Mouse (Mus musculus): Measurements from ENCODE around the gene Dact2.

The Dact2 gene

DNA sequence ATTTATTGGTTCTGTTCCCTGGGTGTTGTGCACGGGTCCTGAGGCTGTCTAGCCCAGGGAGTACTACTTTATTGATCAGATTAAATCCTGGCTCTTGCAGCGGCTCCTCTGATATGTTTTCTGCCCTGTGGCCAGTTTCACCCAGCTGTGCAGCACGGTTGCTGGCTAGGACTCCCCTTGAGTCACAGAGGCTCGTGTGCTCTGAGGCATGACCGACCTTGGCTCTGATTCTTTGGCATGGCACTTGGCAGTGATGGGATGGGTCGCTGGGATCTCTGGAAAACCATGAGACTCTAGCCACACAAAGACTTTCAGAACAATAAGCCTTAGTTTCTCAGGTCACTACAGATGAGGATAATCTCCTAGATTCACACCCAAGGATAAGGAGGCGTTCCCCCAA lies 8.7 kb upstream of the Dact2 start:
- DNase-seq (ENCODE audit: low spot score) = no peak

DNA sequence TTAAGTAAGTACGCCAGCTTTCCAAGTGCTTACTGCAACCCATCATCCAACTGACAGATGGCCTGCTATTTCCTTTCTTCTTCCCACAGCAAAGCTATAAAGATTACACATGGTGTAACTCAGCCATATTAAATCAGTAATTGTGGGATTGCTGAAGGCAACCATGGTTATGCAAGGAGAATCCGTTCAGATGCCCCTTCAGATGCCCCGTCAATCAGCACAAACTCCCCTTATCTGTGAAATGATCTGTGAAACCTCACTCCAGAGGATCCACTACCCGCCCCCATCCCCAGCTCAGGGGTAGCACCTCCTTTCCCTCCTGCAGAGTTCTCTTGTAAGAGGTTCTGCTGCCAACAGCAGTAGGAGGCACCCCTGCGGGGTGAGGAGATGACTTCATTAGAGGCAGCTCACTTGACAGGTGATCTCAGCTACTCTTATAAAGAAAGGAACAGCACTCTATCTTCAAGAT lies 3.0 kb upstream of the Dact2 start:
- no peak for DNase-seq (ENCODE audit: low spot score)

DNA sequence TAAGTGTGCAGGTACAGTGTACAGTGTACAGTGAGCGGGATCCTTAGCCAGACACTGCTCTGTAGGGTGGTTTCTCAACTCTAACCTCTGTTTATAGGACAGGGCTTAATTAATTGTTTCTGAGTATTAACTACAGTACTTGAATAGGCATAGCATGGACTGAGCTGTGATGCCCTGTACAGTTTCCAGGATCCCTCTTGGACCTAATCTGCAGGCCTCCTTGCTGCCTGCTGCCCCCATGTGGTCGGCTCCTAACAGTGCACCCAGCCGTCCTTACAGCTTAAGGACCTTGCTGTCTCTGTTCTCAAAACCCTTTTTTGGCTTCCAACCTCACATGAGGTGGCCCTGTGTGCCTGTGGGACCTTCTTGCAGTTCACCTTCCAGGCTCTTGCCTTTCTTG lies 2.0 kb upstream of the Dact2 start:
- DNase-seq (ENCODE audit: low spot score) = peak; percentile 63

DNA sequence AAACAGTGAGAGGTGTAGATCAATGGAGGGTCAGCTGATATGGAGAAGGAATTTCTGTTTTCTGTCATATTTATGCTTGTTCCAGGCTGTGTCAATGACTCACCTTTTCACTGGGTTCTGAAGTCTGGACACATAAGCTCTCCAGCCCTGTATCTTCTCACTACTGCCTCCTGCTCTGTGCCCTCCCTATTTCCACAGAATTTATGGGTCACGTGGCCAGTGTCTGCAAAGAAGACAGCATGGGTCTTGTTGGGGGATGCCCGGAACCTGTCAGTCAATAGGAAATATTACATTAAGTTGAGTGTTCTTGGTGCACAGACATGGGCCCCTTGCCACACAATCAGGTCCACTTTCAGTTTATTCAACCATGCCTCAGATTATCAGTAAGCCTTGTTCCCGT lies 1.1 kb upstream of the Dact2 start:
- no peak for DNase-seq (ENCODE audit: low spot score)

DNA sequence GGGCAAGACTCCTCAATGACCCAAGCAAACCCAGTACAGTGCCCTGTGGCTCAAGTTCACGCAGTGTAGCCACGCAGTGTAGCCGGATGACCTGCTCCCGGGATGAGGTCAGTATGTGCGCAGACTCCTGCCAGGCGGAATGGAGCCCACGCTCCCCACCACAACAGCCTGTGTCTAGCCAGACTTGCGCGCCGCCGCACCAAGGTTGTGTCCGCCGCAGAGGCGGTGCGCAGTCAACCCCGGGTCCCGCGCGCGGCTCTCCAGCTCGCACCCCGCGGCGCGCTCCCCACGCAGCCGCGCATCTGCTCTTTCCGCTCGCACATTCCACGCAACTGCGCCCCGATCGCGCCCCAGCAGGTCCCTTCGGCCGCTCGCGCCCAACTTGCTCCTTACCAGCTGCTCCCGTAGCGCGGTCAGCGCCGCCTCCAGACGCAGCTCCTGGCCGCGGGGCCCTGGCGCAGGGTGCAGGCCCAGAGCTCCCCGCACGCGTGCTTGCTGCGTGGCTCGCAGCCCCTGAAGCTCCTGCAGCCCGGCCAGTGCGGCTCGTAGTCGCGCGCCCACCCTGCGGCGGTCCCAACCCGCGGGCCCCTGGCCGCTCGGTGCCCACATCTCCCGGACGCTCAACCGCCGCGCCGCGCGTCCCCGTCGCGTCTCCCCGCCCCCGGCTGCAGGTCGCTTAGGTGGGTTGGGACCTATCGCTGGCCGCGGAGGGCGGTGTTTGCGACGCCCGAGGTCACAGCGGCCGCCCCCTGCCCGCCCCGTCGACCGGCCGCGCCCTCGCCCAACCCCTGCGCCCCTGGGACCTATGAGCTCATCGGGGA lies 773 bp downstream of the Dact2 start:
- DNase-seq (ENCODE audit: low spot score) = peak; percentile 53

DNA sequence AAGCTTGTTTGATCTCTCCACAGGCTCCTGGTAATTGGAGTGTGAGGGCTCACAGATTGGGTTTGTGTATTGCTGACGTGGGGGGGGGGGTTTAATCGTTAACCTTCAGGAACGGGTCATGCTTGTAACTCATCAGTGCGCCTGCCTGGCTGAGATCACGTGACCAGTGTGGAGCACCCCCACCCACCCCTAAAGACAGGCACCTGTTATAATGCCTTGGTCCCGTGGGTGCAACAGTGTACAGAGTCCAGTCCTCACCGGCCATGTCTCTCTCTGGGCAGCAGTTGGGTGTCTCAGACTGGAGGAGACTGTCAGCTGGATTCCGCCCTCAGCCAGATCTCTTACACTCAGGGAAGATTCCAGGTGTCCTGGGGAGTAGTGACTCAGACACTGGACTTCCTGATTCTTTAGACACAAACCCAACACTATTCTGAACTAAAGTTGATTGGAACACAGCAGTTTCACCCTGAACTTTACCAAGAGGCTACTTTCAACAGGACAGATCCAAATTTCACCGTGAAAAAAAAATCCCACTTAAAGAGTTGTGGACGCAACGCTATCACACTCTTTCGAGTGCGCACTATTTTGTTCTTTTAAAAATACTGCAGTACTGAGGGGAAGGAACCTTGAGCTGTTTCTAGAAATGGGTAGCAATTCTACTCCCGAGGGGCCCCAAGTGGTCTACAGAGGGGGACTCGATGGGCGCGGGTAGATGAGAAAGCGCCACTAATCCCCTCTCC lies 1.6 kb downstream of the Dact2 start:
- DNase-seq (ENCODE audit: low spot score) = no peak

DNA sequence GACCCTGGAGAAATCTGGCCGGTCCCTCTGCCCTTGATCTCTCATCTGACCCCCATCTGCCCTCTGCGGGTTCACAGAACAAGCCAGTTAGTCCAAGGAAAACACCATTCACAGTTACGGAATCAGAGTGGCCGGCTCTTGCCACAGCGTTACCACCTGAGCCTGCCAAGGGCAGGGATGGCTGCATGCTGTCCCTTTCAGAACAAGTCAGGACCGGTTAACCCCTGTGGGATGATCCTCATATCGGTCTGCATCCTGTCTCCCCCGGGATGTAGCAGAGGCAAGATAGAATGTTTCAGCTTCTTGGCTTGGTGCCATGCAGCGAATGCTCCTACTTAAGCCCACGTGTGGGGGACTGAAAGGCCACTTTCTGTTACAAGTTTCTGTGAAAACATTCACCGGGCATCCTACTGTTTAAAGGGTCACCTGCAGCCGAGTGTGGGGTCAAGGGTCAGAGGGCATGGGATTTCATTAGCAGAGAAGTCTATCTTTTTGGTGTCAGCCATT lies 2.8 kb downstream of the Dact2 start:
- no peak for DNase-seq (ENCODE audit: low spot score)

DNA sequence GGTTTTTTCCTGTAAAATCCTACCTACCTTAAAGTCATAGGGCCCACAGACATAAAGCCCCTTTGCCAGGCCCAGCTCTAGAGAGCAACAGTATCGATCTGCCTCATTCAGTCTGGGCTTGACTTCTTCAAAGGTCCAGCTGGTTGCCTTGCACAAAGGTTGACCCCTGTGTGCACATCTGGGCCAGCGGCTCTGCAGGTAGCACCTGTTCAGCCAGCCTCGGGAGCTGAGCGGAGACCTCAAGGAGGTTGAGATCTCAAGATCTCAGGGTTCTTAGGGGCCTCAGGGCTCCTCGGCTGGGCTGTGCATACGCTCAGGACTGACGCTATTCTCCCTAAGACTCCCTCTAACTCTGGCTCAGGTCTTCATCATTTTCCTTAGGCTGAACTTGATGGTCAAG lies 3.9 kb downstream of the Dact2 start:
- no peak for DNase-seq (ENCODE audit: low spot score)

DNA sequence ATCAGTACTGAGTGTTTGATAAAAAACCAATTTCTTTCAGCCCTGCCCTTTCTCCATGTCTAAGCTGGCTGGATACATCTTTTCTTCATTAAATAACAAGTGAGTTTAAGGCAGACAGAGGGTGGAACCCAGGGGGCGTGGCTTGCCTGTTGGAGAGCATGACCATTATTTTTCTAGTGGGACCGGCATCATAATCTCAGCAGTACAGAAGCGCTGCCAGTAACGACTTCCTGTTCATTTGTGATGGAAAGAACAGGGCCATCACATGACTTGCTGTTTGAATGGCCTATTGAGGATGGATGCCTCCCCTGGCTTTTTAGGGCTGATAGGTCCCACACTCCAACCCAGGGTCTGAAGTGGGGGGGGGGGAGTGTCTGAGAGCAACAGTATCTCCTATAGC lies 4.5 kb downstream of the Dact2 start:
- DNase-seq (ENCODE audit: low spot score) = no peak

DNA sequence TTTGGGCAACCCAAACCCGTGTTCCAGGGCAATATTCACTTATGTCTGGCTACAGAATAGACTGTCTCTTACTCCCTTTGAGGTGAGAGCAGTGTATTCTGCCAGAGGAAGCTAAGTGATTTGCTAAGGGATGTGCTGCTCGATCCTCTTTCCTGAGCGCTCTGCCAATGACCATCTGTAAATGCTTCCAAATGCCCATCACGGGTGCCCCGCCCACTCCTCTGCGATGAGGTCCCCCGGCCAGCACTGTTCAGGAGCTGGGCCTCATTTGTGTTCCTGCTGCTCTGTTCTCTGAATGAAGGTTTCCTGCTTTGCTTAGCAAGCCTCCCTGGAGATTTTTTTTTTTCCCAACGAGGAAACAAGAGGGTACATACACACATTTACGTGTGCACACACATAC lies 11.2 kb downstream of the Dact2 start:
- no peak for DNase-seq (ENCODE audit: low spot score)

DNA sequence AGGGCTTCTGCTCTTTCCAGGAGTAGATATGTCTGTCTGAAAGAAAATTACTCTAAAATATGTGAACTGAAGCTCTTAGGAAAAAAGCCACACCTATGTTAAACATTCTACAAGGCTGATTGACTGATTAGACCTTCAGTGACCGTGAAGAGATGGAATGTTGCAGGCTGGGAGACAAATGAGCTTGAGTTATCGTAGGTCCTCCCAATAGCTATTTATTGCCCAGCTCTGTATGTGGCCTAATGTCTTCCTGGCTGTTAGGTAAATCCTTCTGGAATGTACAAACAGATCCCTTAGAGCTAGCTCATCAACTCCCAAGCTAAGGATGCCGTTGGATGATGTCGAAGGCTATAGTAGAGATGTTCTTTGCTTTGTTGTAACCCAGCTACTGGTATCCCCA lies 11.7 kb downstream of the Dact2 start:
- no peak for DNase-seq (ENCODE audit: low spot score)

DNA sequence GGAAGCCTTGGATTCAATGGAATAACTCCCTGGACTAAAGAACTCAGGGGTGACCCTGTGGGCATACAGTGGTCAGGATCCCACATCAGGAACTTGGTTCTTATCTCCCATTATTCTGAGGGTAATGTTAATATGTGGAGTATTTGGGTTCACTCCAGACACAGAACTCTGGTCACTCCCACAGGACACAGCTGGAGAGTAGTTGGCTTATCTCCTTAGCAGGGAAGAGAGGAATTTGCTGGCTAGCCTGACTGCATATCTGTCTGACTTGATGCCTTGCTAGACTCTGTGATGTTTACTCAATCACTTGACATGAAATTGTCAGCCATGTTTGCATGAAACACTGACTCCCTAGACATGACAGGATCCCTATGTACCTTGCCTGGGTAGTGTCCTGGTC lies 15.6 kb downstream of the Dact2 start:
- DNase-seq (ENCODE audit: low spot score) = no peak

DNA sequence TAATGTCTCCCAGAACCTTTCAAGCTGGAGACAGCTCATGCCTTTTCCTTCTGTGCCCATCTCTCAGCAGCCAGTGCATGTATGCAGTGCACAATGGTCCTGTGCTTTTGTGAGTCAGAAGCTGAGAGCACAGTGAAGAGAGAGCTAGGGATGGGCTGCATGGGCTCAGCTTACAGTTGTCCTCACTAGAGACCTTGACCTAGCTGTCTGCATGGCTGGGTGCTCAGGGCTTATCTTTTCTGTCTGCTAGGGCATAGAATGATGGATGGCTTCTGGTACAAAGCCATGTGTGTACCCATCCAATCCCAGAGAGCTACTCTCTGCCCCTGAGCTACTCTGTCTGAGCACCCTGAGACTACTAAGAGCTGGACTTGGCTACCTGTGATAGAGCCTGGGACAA lies 17.0 kb downstream of the Dact2 start:
- no peak for DNase-seq (ENCODE audit: low spot score)

DNA sequence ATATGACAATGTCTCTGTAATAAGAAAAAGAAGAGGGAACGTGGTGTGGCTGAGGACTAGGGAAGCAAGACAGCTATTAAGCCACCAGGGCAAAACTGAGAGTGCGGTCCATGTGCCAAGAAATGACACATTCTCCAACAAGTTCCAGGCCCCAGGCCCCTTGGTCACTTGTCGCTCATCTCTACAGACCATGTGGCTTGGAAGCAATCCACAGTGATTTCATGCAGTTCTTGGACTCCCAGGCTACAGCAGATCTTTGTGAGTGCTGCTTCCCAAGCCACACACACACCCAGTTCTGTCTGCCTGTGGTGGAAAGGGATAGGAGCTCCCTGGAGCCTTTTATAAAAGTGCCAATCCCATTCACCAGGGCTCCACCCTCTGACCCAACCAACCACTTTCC lies 17.9 kb downstream of the Dact2 start:
- no peak for DNase-seq (ENCODE audit: low spot score)

DNA sequence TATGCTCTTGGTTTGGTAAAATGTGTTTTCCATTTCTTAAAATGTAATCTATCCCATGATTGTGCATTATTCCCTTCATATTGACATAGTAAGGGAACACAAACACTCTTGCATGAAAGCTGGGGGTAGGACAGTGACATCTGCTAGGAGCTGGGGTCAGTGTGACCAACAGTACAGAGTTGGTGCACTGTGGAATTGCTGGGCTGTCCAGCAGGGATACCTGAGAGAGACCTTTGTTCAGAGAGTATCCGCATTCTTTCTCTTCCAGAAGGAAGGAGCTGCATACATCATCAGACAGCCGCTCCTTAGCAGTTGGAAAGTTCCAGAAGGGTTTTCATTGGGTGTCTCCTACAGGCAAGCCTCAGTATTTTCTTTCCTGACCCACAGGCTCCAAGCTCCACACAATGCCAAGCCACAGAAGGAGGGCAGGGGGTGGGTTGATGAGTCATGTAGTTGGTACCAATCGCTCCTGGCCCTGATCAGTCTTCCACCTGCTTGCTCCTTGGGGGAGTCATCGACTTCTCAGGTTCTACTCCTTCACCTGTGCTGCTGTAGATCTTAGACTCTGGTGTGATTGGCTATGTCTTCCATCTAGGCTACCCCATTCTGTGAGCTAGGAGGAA lies 19.8 kb downstream of the Dact2 start:
- DNase-seq (ENCODE audit: low spot score) = no peak

DNA sequence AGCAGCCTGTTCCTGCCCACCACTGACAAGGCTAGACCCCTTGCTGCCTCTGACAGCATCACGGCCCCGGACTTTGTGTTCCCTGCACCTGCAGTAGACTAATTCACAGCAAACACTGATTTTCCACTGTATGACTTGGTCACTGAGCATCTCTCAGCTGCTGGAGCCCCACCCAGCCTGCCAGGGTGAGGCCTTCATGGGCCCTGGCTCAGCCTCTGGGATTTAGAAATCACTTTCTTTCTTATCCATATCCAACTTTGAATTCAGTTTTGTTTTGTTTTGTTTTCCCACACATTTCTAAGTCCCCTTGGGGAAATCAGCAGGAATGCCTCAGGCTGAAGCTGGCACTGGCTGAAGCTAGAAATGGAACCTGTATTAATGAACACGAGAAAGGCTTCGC lies 20.4 kb downstream of the Dact2 start:
- DNase-seq (ENCODE audit: low spot score) = no peak

DNA sequence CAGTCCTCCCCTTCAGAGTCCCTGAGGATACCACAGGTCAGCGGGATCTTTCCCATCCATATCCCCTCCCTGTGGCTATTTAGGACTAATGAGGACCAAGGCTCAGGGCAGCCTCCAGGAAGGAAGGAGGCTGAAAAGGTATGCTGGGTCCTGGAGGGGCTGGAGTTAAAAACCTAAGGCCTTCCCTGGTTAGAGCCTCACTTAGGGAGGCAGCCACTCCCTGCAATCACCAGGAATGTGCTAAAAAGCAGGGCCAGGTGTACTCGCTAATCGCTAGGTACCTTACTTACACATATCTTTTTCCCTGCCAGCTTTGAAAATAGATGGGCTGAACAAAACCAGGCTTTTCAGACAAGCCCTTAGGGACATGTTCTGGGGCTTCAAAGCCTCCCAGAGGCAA lies 21.2 kb downstream of the Dact2 start:
- DNase-seq (ENCODE audit: low spot score) = no peak

DNA sequence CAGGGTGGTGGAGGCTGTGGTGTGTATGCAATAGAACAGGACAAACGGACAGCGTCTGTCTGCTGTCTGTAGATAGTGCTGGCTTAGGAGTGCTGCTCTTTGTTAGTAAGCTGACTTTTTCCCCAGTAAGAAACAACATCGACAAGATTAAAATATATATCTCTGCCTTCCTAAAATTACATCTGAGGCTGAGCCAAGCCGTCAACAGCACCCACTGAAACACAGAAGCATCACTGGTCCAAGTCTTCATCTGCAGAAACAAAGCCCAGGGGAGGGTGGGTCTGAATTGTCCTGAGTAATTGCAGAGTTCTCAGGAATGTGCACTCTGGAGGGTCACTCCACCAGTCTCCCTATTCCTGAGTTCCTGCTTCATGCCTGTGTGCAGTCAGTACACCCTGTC lies 25.2 kb downstream of the Dact2 start:
- no peak for DNase-seq (ENCODE audit: low spot score)

DNA sequence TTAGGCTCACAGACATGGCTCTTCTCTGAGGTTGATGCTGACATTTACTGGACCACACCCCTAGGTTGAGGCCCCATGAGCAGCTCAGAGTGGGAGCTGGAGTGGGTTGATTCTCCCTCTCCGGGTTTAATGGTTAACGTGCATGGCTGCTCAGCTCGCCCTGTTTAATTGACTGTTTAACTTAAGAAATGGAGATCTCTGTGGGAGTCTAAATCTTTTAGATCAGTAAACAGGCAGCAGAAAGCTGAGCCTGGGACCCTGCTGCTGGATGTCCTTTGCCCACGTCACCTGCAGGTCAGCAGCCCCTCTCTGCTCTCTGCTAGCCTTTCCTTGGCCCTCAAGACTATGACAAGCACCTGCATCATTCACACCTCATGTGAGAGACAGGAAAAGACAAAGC lies 25.6 kb downstream of the Dact2 start:
- no peak for DNase-seq (ENCODE audit: low spot score)

DNA sequence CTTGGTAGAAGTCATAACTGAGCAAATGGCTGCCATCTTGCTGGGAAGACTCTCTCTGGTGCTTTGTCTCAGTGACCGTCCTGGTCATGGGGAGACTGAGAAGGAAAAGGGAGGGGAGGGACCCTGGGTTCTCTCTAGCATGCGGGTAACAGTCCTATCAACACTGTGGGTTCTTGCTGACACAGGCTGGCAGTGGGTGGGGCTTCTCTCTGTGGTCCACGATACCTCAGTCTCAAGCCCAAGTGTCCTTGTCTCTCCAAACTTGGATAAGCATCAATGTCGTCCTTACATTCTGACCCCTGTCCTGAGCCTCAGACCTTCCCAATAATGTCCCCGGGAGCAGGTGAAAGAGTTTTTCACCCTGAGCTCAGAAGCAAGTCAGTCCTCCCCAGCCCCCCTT lies 26.1 kb downstream of the Dact2 start:
- DNase-seq (ENCODE audit: low spot score) = no peak

DNA sequence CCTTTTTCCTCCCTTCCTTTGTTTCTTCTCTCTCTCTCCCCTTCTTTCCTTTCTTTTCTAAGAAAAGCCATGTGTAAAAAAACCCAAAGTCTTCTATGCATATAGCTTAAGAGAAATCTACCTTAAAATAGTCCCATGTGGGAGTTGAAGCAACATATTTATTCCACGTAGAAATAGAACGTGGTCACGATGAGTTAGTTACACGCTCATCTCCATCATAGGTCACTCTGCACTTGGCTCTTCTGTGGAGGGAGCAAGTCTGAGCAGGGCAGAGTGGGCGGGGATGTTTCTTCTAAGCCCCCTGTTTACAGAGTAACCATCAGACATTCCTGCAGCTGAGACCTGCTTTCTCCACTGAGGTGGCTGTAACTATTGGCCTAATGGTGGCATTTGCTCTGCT lies 27.1 kb downstream of the Dact2 start:
- no peak for DNase-seq (ENCODE audit: low spot score)

DNA sequence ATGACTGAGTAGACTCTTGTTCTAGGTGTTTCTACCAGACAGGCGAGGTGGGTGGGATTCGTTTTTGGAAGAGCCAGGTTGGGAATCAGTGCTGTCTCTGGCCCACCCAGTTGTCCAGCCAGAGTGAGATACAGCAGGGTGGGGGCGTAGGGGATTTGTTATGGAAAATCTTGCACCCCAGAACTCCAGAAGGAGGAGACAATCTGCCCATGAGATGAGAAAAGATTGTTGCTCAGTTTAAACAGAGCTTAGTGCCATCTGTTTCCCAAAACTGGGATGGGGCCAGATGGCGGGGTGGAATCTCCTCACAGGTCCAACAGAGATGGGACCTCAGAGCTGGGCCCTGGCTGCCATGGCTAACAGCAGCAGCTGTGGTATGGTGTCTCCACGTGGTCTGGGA lies 28.4 kb downstream of the Dact2 start:
- no peak for DNase-seq (ENCODE audit: low spot score)

DNA sequence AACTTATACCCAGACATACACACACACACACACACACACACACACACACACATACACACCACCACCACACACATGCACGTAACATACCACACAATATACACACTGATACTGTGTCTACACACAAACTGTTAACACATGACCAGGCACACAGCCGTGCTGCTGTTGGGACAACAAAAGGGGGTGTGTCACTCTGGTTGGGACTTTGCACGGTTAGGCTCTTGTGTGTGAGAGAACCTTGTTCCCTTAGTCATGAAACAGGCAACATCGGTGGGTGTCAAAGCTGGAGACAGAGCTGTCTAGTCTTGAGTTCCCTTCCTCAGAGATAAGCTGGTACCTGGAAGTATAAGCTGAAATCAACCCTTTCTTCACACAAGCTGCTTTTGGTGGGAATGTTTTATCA lies 29.1 kb downstream of the Dact2 start:
- no peak for DNase-seq (ENCODE audit: low spot score)
